10 mouse cellular contexts compared by ENCODE assay signal in genomic region chr19:16160759-16161158, GRCm38 (mm10). TPM values are rescaled to one million over a fixed set of nuclear protein-coding genes. Genes with fewer than 3 reads are reported as not detected.
DNase-seq lines count a peak whose midpoint lies in the region; ATAC-seq lines count a peak whose summit lies in the region.
"Had no signal": no experiment of that assay in that cellular context is flagged by ENCODE, and none has a peak within 500 bp of the region (broad histone marks: within the 10 kb centered on the region; RNA-seq: fewer than 3 reads in every experiment).

No protein-coding gene starts in this region.

- no peaks in the 10 kb centered on the region for H3K27me3 ChIP-seq in kidney, embryonic 15.5 days

- no peaks in the 10 kb centered on the region for H3K36me3 ChIP-seq in kidney, embryonic 15.5 days

- H3K9me3 ChIP-seq in kidney, embryonic 15.5 days (replicated peaks): no peaks in the 10 kb centered on the region

- DNase-seq in adrenal gland, postnatal 10 days: peak; percentile 41
- DNase-seq in adrenal gland, adult 8-10 months: no peak
- DNase-seq in kidney, postnatal 25 days: no peak
- peak; percentile 39 for DNase-seq in gastrocnemius, postnatal 14 days
- peak; percentile 45 for DNase-seq in lung, postnatal 10 days
- no peak for DNase-seq in ovary, adult 18-20 months (ENCODE audit: low spot score)
- no peak for DNase-seq in natural killer cell, adult 2 months (ENCODE audit: low spot score in 2 of 2)
- DNase-seq: spleen, adult 18-20 months had no signal

- intact Hi-C loops in gastrocnemius, postnatal 14 days (cut with DNase I; ENCODE audit: low total_unique reads): no loop called here

- peak overlapping the region; percentile 72; the same call in 1 of the 2 replicates for H3K27ac ChIP-seq in kidney, embryonic 15.5 days

- H3K4me1 ChIP-seq in kidney, embryonic 15.5 days: peaks cover 33% of the 10 kb centered on the region

- 37% methylated on average over 2 of the region's 2 CpGs for WGBS in kidney, embryonic 15.5 days

- peak overlapping the region; percentile 17; the same call in 1 of the 2 replicates for H3K4me2 ChIP-seq in kidney, embryonic 15.5 days
- H3K4me2 ChIP-seq: liver, embryonic 11.5 days had no signal

- H3K4me3 ChIP-seq in kidney, embryonic 15.5 days (replicated peaks): no peak overlapping the region

- peak; percentile 55 for ATAC-seq in kidney, embryonic 15.5 days (replicated peaks; ENCODE audit: low FRiP score)

- H3K9ac ChIP-seq in kidney, embryonic 15.5 days: no peak overlapping the region

RNA-seq across cellular contexts. Expression of gene Gnaq, which starts 28.1 kb away (rescaled TPM):
- total RNA-seq in adrenal gland, postnatal 10 days (2021): 10 to 100 TPM; 52.6 to 61.1 TPM
- 10 to 100 TPM; 50.3 to 63.4 (median 58.1) TPM for total RNA-seq in adrenal gland, adult 8-10 months (2022)
- polyA plus RNA-seq in kidney, embryonic 15.5 days (2015; fragmentation: Nextera tagmentation; extraction: Ambion mirVana): 36.2 and 41.6 TPM in 2 replicates
- total RNA-seq in gastrocnemius, postnatal 14 days (2021): 10 to 100 TPM; 15.8 to 20.3 TPM

Comparison
In these comparisons a context has a peak if more than half of its experiments do, and no peak if none do; other contexts are left out.
1. DNase-seq: peak in adrenal gland, postnatal 10 days (single experiment), gastrocnemius, postnatal 14 days (single experiment) and lung, postnatal 10 days (single experiment); none in adrenal gland, adult 8-10 months (single experiment), kidney, postnatal 25 days (0 of 2), ovary, adult 18-20 months (single experiment) and natural killer cell, adult 2 months (0 of 2).